Mouse (Mus musculus) E14TG2a.4 (cell line): ENCODE data around the gene Obp2a.

Experiments
- CTCF ChIP-seq: conservative IDR thresholded peaks from 2 replicates; pipeline ENCODE4 v1.5.1; 2014; ENCODE audit warnings: low read length
- NANOG ChIP-seq: IDR thresholded peaks from 2 replicates; pipeline ENCODE4 v1.6.1; 2014; ENCODE audit warnings: borderline replicate concordance, low read length, mixed read lengths
- POU5F1 ChIP-seq: IDR thresholded peaks from 2 replicates; pipeline ENCODE4 v1.6.1; 2014; ENCODE audit warnings: low read length, borderline replicate concordance

GRCm38 (mm10) chr2:25708121-25708520 lies 8.3 kb downstream of the Obp2a start:
- peak; percentile 23 for TF ChIP-seq CTCF
- TF ChIP-seq POU5F1, result no peak
- TF ChIP-seq NANOG, result no peak
